Mouse (Mus musculus): ENCODE data around the gene Ppef1.
A peak's percentile ranks its signal among the peaks of the same experiment; 100 is the strongest.
"Not testable (repeated sequence)": the region's sequence is repeated elsewhere in the genome, so short reads cannot be mapped to it uniquely, and the experiment has no call there.

Gene Ppef1

DNA sequence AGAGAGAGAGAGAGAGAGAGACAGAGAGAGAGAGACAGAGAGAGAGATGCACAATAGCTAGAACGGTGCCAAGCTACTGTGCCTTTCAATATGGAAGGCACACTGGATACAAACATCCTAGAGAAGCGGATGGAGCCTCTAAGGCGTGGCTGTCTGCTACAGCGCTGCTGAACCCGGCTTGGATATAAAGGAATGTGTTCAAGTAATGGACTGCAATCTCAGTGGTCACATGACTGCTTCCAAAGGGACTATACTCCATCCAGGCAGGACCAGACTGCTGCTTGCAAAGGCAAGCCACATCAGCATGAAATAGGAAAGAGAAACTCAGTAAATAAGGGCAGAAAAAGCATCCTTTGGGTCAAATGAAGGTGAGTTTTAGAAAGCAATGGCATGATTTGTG, at the start of gene Ppef1:
TSS of gene Ppef1 (minus strand) at position 116 of the 400 bp plus-strand sequence.
- no peak for DNase-seq (ENCODE audit: low spot score)

DNA sequence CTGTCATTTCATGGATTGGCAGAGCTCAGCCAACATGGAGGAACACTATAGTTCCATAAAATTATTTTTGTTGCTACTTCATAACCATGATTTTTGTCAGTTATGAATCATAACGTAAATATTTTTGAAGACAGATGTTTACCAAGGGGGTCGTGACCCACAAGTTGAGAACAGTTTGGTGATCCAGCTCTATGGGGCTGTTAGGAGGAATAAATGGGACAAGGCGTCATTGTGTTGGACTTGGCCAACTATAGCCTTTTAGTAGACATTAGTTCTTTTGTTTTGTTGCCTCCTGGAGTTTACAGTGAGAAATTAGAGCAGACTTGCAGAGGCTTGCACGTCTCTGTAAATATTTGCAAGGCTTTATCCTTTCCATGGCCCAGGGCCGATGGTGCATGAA, 46.7 kb upstream of the Ppef1 start:
- no peak for DNase-seq (ENCODE audit: low spot score)

DNA sequence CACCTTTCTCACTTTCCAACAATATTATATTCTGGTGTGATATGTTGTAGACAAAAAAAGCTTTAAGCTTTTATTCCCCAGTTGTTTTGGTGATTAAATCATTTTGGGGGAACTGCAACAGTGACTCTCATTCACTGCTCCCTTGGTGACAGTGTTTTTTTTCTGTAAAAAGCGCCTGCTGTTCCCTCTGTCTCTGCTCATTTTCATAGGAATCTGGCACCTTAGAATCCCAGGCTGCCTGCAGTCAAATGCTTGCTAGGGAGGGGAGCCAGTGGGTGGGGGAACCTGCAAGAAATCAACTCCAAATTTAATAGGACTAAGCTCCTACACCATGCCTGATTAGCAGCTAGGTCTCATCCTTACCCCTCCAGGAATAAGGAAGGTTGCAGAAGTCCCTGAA, 37.5 kb upstream of the Ppef1 start:
- no peak for DNase-seq (ENCODE audit: low spot score)

DNA sequence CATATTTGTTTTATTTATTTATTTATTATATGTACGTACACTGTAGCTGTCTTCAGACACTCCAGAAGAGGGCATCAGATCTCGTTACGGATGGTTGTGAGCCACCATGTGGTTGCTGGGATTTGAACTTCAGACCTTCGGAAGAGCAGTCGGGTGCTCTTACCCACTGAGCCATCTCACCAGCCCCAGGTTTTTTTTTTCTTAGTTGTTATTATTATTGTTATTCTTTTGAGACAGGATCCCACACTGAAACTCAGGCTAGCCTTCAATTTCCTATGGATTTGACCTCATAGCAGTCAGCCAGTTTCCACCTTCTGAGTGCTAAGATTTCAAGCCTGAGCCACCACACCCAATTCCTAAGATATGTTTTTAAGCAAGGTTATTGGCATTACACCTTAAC, 34.1 kb upstream of the Ppef1 start:
- DNase-seq (ENCODE audit: low spot score): not testable (repeated sequence)

DNA sequence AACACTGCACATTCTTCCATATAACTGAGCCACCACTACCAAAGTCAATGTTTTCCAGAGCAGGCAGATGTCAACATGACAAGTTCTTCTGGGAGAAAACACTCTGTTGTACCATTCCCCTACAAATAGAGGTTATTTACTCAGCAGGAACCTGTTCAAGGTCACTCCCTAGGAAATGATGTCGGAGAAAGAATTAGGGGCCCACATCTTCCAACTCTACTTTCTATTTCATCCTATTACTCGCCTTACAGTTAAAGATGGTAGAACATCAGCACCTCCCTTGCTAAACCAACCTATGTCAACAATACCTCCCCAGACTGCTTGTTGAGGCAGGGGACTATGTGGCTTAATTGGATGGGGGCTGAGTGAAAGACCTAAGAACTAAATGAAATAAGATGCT, 32.1 kb upstream of the Ppef1 start, which contains the start of gene Rs1:
TSS of gene Rs1 (plus strand) at position 301 of the 400 bp plus-strand sequence.
- no peak for DNase-seq (ENCODE audit: low spot score)

DNA sequence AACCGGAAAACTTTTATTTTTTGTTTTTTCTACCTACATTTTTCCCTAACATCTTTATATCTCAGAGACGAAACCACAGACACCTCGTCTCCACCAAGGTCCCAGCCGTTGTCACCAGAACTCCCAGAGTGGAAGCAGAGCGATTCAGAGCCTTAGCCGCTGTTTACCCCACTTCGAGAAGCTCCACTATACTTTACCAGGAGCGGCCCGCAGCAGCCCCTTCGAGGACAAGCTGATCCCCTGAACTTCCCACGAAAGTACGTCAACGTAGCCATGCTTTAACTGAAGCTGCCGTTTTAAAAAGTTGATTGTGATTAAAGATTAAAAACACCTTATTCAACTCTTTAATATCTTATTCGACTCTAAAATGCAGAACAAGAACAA, 30.7 kb upstream of the Ppef1 start:
- no peak for DNase-seq (ENCODE audit: low spot score)

DNA sequence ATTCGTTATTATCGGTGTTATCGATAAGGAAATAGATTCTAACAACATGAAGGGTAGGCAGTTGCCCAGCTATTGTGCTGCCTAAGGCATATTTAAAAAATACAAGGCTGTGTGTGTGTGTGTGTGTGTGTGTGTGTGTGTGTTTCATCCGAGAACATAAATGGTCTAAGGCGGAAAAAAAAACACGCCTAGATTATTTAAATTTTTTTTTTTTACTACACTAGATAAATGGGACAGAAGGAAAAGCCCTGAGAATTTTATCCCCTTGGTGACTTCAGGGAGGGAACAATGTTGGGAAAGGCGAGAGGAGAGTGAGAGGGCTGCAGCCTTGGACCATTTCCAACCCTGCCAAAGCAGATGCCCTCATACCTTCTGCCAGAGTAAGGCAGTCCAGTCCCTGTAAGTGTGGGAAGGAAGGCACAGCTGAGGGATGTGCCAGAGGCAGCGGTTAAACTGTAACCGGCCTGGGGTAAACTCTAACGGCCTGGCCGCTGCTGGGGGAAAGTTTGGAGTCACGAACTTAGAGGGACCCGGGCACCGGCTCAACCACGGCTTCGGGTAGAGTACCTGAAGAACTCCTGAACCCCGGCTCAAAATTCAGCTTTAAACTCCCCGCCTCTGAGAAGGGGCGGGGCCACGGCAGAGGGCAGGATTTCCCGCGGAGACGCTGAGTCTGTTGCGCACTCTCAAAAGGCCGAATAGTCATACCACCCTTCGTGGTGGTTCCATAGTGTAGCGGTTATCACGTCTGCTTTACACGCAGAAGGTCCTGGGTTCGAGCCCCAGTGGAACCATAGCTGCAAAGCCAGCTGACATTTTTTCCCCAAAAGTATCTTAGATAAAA, 30.0 kb upstream of the Ppef1 start:
- DNase-seq (ENCODE audit: low spot score): peak; percentile 80

DNA sequence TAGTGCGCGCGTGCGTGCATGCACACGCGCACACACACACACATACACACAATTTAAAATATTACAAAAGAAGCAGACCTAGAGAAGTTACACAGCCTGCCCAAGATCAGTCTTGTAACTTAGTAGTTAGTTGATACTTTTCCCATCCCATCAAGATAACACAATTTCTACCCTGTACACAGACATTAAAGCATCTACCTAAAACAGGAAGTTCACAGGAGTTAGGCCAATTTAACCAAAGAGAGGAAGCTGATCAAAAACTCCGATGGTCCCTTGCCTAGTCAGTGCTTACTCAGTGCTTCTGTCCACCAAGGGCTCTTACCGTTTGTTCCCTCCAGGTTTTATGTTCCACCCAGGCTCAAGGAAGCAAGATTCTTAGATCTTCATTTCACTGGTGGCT, 15.2 kb upstream of the Ppef1 start:
- DNase-seq (ENCODE audit: low spot score): no peak

DNA sequence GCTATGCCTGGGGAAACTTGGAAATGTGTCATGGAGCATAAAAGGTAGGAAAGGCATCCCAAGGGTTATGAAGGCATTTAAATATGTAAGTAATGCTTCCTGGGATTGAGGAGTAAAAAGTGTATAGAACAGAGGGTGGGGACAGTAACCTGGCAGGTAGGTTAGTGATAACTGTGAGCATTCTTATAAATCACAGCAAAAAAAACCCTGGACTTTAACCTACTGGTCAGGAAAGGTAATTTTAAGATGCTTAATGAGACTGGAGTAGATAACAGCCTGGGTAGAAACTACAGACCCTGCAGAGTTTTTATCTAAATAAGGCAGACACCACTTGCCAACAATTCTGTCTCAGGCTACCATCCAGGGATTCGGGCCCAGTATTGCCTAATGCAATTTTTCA, 13.1 kb upstream of the Ppef1 start:
- DNase-seq (ENCODE audit: low spot score): no peak

DNA sequence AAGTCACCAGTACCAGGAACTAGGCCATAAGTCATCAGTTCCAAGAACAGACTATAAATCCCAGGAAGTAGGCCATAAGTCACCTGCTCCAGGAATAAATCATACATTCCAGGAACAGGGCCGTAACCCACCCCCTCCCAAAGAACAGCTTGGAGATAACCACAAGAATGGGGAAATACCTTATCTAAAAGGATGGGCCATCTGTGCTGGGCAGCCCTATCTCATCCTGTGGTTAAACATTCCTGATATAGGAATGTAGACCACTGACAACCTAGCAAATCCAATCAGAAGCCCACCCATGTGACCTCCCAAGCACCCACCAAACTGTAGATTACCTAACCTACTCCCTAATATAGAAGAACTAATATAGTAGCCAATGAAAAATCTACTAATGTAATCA, 9.8 kb upstream of the Ppef1 start:
- no peak for DNase-seq (ENCODE audit: low spot score)

DNA sequence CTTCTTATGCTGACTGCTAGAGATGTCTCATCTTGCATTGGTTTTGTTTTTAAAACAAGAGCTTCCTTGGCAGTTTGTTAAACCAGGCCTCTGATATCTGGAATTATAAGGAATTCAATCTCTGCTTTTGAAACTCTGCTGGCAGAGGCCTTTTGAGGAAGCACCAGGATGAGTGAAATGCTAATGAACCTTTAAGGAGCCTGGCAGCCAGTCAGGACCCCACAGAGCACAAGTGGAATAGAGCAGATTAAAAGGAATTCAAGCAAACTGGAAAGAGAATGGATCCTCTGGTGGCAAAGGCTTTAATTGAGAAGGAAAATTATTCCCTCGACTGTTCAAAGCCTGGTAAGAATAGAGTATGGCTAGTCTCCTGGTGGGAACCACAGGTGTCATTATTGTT, 36.4 kb downstream of the Ppef1 start:
- DNase-seq (ENCODE audit: low spot score): no peak

DNA sequence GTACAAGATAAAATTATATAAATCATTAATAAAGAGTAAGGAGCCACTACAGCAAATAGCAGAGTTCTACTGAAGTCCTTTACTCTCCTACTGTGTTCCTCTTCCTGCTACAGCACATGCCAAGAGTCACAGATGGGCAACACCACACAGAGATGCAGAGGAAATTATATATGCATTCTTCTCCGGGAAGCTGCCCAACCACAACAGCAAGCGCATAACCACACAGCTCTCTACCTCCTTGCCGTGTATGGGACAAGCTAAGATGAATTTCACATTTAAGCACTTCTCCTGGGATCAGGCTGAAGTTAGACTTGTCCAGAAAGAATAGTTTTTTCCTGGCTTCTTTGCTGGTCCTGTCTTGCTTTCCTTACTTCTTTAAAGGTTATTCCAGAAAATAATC, 44.0 kb downstream of the Ppef1 start:
- DNase-seq (ENCODE audit: low spot score): no peak

DNA sequence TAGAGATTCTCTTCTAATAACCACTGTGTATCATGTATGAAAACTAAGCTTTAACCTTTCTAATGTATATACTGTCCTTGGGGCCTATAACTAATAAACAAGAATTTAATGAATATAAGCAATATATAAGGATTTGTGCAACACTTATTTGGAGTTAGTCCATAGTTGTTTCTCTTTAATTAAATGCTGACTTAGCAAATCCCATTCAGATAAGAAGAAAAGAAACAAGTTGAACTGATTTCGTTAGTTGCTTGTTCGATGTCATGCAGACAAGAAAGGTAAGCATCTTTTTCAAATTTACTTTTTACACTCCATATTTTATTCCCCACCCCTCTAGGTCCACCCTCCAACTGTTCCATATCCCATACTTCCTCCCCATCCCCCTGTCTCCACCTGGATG, 45.5 kb downstream of the Ppef1 start:
- DNase-seq (ENCODE audit: low spot score): no peak

DNA sequence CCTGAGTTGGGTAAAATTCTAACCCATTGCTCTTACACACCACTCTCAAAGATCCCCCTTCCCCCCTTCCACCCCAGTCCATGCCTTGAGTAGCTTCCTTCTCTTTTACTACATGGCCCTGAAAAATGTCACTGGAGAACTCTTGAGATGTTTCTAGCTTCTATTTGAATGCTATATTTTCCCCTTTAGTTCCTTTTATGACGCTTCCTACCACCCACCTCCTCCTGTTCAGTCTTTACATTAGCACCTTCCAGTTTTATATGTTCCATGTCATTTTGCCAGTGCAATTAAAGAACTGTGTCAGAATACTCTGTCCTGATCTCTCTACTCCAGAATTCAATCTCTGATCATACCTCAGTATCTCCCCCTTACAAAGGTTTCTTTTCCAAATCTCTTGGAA, 65.6 kb downstream of the Ppef1 start:
- DNase-seq (ENCODE audit: low spot score): no peak

DNA sequence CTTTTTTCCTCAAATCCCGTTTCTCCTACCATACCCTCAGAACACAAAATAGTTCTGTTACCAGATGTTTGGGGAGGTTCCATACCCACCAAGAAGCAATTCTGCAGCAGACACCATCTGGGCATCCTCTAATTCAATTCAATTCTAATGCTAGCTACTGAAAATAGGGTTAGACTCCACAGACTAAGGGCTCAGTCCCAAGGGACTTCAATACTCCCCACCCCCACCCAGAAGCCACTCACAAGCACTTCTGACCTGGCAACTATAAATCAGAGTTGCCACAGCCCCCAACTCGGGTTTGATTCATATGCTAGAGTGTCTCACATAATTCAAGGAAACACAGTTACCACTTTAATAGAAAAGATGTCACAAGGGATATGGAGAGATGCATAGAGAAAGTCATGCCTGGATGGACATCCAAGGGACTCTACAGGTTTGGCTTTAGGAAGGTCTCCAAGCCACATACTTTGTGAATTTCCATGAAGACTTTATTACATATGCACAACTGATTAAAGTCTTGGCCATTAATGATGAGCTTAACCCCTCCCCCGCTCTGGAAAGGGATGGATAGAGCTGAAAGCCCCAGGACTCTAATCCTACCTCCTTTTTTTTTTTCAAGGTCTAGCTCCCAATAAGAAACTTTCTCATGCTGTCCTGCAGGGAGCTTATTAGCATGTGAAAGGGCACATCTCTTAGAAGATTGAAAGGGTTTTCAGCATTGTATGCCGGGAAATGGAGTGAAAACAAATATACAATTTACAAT, 124.5 kb downstream of the Ppef1 start:
- no peak for DNase-seq (ENCODE audit: low spot score)

DNA sequence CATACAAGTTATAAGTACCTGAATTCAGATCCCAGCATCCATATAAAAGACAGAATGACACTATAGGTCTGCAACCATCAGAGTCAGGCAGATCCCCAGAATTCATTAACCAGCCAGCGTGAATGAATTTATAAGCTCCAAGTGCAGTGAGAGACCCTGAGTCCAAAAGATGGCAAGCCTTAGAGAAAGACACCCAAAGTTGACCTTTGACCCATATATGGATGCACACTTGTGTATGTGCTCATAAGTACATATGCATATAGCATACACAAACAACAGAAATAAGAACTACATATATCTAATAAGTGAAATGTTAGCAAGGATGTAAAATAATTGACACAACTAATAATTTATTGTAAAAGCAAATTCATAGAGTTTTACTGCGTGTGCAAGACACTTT, 125.1 kb downstream of the Ppef1 start:
- no peak for DNase-seq (ENCODE audit: low spot score)

DNA sequence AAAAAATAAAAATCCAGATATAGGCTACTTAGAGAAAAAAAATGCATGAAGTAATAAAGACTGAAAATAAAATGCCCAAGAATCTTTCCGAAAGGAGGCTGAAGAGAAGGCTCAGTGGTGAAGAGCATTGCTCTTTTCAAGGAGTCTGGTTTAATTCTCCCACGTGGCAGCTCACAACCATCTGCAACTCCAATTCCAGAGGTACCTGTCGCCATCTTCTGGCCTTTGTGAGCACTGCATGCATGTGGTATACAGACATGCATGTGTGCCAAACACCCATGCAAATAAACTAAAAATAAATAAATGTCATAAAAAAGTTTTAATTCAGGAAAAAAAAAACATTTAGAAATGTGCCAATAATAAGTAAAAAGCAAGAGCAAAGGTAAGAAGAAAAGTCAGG, 125.7 kb downstream of the Ppef1 start:
- no peak for DNase-seq (ENCODE audit: low spot score)

DNA sequence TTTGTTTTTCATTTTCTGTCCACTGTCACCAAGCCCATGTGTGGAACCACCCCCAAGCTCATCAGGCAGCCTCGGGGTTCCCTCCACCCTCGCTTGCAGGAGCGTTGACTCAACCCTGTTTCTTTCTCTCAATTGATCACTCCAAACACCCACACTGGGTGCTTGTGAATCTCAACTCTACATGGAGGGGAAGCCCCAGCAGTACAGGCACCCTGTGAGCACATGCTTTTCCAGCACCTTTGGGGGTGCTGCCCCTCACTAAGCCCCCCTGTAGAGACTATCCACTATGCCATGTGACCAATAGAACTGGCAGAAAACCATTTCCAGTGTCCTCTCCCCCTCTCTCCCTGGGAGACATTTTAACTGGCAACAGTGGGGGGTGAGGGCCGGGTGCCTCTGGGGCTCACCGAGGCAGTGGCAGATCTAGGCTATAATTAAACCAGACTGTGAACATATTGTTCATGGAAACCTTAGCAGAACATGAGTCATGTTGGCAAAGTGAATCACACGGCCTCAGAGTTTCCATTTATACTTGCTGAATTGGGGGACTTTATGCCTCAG, 131.5 kb downstream of the Ppef1 start:
- DNase-seq (ENCODE audit: low spot score): no peak

DNA sequence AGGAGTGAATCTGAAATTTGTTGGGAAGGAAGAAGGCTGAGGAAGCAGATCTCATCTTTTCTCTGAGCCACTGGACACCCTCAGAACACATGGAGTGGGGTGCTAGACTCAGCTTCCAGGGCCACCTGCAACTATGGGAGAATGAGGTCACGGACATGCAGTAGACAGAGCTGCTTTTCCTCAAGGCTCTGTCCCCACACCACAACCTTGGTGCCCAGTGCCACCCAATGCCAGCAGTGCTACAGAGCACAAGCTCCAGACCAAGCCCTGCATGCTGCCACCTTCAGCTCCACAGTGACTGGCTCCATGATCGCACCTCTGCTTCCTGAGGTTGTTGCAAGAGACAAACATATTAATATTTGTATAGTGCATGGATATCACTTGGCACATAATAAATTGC, 132.2 kb downstream of the Ppef1 start:
- no peak for DNase-seq (ENCODE audit: low spot score)

DNA sequence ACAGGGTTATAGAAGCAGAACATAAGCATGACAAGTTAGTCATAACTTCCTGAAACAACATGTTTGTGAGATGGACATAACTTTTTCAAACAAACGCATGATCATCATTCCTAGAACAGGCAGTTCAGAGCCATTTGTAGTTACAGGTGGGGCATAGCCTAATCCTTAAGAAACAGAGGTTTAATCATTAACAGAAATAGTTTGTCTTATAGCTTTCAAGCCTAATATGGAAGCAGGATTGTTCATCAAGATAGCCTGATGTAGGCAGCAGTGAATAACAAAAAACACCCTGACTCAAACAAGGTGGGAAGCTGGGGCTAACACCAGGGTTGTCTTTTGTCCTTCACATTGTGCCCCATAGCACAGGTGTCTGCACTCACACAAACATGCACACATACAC, 132.8 kb downstream of the Ppef1 start:
- no peak for DNase-seq (ENCODE audit: low spot score)

DNA sequence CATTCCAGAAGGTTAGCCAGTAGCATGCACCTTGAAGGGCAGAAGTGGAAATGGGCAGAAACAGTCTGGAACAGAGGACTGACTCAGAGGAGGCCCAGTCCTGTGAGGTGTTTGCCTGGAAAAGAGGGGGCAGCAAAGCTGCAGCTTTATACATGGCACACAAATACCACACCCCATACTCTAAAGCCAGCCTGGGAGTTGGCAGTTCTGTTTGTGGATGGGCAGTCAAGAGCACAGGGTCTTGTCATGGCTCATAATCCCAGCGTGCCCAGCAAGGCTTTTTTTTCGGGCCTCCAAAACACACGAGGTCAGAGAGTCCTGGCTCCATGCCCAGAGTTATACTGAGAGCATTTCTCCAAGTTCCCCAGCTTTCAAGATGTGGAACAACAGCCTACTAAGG, 134.5 kb downstream of the Ppef1 start:
- DNase-seq (ENCODE audit: low spot score): no peak

DNA sequence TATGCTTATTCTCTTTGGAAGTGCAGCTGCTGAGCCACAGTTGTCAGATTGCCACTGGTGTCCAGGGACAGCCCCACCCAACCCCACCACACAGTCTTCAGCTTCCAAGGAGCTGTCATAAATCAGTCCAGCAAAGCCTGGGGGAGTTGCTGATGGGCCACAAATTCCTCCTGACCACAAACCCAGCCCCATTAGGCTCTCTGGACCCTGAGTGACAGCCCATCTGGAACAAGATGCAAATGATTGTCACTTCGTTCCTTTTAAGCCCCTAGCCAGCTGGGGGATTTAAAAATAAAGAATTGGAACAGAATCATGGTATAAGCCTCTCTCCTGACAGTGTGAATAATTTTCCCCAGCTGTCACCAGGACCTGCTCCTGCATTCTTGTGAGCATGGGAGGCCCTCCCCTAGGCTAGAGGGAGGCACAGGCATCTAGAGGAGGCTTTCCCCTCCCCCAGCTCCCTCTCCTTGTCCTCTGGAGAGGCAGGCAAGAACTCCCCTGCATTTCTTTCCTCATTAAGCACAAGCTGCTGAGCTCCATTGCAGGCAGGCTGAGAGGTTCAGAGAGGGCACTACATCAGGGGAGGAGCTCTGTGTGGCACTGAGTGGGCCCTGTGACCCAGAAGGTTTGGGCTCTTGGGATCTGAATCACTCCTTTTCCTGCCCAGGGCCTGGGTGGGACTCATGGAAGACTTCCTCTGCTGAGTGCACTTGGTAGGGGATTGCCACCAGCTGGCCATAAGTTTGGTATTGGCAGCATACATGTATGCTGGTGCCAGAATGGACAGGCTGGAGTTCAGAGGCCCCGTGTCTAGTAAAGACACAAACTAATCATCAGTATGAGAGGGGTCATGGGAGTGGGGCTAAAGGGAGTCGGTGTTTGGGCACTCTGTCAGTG, 136.8 kb downstream of the Ppef1 start:
- peak; percentile 4 for DNase-seq (ENCODE audit: low spot score)
